Mouse (Mus musculus) brown adipose tissue, adult 24 weeks (tissue): ENCODE data around the gene Tcf3. TPM values are rescaled to one million over a fixed set of nuclear protein-coding genes. Genes with fewer than 3 reads are reported as not detected.

ENCODE experiments used
- H3K27ac ChIP-seq: fragments of 200-500 bp; replicated peaks from 2 replicates; pipeline ENCODE4 v1.5.1; 2012; ENCODE audit warnings: low read depth, mild to moderate bottlenecking, low read length
- H3K4me1 ChIP-seq: fragments of 200-500 bp; 2 replicates; pipeline ENCODE4 v1.6.1; 2012; ENCODE audit warnings: low read length, mixed read lengths; ENCODE audit not compliant: control insufficient read depth, insufficient read depth, insufficient read length
- H3K4me3 ChIP-seq: fragments of 200-500 bp; 2 replicates; pipeline ENCODE4 v1.5.1; 2012; ENCODE audit warnings: low read depth, mild to moderate bottlenecking, low read length, moderate library complexity; ENCODE audit not compliant: insufficient read depth
- polyA plus RNA-seq: library from polyadenylated mRNA; stranded (reverse); fragments of >200 nt; gene quantifications from 2 replicates; pipeline ENCODE4 v1.2.4, GENCODE M21; 2012; ENCODE audit not compliant: missing spikeins, insufficient read depth, insufficient read length

Gene Tcf3
- polyA plus RNA-seq, 1 experiment, result 11.4 TPM

DNA sequence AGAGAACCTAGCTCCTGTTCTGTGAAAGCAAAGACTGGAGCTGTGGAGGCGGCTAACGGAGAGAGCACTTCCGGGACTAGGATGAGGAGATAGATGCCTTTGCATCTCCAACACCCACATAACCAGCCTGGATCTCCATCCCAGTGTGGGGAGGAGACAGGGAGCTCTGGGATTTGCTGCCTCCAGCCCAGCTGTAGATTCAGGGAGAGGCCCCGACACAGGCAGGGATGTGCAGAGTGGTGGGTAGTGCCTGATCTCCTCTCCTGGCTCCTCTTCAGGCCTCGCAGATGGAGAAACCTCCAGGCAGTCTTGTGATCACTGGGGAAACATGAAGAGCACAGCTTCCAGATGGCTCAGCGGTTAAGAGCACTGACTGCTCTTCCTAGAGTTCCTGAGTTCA is 60.7 kb downstream of the Tcf3 start:
- no peak overlapping the region for H3K4me3 ChIP-seq
- H3K4me1 ChIP-seq, result no peaks in the 10 kb centered on the region
- H3K27ac ChIP-seq, result no peak overlapping the region

DNA sequence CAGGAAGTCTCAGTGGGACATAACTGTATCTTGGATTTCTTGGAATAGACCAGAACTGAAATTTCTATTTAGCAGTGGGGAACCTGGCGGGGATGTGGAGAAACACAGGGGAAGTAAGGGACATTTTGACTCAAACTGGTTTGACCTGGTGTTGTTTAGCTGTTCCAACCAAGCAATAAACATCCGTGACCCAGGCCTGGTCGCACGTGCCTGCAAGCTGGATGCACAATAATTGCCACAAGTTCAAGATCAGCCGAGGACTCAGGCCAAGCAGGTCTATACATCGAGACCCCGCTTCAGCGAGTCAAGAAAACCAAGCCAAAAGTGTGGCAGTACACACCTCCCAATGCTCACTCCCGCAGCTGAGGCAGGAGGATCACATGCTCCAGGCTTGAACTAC is 61.5 kb downstream of the Tcf3 start:
- Histone ChIP-seq H3K4me1 (no peaks in the 10 kb centered on the region), H3K27ac (no peak overlapping the region), H3K4me3 (no peak overlapping the region)

GRCm38 (mm10) chr10:80371411-80371966 is 62.0 kb downstream of the Tcf3 start:
- H3K4me1 ChIP-seq, result no peaks in the 10 kb centered on the region
- no peak overlapping the region for H3K4me3 ChIP-seq

DNA sequence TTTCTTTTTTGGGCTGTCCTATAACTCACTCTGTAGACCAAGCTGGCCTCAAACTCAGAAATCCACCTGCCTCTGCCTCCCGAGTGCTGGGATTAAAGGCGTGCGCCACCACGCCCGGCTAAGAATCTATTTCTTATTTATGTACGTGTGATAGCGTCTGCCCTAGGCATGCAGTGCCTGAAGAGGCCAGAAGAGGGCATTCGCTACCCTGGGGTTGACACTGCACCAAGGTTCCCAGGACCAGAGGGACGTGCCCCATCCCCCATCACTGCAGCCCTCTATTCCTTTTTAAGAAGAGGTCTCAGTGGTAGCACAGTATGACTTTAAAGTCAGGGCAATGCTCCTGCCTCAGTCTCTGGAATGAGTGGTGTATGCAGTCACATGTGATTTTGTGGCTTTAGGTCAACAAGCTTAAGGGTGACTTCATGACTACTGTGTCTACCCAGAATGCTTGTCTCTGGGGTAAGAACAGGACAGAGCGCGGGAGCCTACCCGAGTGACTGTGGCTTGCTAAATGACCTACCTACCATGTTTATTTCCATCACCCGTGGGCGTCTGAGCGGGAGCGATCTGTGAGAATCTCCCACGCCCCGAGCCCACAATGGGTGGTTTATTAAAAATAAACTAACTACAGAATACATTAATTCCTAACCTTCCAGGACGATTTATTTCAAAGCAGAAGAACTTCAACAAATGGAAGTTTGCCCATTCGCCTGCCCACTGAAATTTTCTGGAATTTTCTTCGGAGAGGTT is 63.3 kb downstream of the Tcf3 start:
- no peaks in the 10 kb centered on the region for H3K4me1 ChIP-seq
- no peak overlapping the region for H3K4me3 ChIP-seq
- H3K27ac ChIP-seq, result no peak overlapping the region

More at GRCm38 (mm10) chr10:80371411-80371966, 62.0 kb downstream of the Tcf3 start:
- H3K27ac ChIP-seq, result no peak overlapping the region

DNA sequence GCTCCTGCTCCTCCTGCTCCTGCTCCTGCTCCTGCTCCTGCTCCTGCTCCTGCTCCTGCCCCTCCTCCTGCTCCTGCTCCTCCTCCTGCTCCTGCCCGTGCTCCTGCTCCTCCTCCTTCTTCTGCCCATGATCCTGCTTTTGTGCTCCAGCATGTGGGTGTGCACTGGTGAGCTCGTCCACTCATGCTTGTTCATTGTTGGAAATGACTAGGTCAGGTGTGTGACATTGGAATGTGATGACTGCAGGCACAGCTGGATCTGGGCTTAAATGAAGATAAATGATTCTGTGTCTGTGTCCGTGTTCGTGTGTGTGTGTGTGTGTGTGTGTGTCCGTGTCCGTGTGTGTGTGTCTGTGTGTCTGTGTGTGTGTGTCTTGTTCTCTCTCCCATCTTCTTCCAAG is 65.1 kb downstream of the Tcf3 start:
- no peak overlapping the region for H3K27ac ChIP-seq
- H3K4me1 ChIP-seq, result no peaks in the 10 kb centered on the region
- no peak overlapping the region for H3K4me3 ChIP-seq

- no peak overlapping the region for H3K27ac ChIP-seq
- H3K4me1 ChIP-seq, result no peaks in the 10 kb centered on the region
Observed at GRCm38 (mm10) chr10:80367954-80368353, 65.5 kb downstream of the Tcf3 start.

DNA sequence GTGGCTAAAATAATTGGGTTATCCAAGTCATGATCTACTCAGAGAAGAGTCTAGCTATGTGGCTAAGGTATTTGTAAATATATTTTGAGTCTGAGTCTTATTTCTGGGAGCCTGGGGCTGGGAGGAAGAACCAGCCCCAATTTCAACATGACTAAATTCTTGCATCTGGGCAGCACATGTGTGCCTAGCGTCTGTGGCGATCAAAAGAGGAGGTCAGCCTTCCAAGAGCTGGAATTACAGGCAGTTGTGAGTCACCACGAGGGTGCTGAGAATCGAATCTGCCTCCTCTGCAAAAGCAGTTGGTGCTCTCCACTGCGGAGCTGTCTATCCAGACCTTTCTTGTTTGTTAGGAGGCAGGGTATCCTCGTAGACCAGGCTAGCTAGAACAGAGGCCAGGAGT is 67.7 kb downstream of the Tcf3 start:
- Histone ChIP-seq H3K27ac (no peak overlapping the region), H3K4me3 (no peak overlapping the region), H3K4me1 (no peaks in the 10 kb centered on the region)

More at GRCm38 (mm10) chr10:80367954-80368353, 65.5 kb downstream of the Tcf3 start:
- H3K4me3 ChIP-seq, result no peak overlapping the region

- H3K27ac ChIP-seq, result no peak overlapping the region
- H3K4me1 ChIP-seq, result no peaks in the 10 kb centered on the region
- H3K4me3 ChIP-seq, result no peak overlapping the region
Observed at GRCm38 (mm10) chr10:80363734-80364133, 69.7 kb downstream of the Tcf3 start.

Other genes starting within 250 kb of the Tcf3 start
- 9.7 and 11.1 TPM in 2 replicates for gene Mum1, start 207.2 kb downstream of the Tcf3 start, polyA plus RNA-seq
- 732 and 1,152 TPM in 2 replicates for gene Ndufs7, start 184.5 kb downstream of the Tcf3 start, polyA plus RNA-seq
- gene Gamt, start 172.6 kb downstream of the Tcf3 start, polyA plus RNA-seq, result 10.5 and 17.8 TPM in 2 replicates
- gene Dazap1, start 172.2 kb downstream of the Tcf3 start, polyA plus RNA-seq, result 51.6 and 76.7 TPM in 2 replicates
- gene Rps15, start 141.2 kb downstream of the Tcf3 start, polyA plus RNA-seq, result 1,089 and 1,107 TPM in 2 replicates
- gene Apc2, start 137.7 kb downstream of the Tcf3 start, polyA plus RNA-seq, result 0.38 TPM in 1 of 2 replicates, not detected in the other
- gene 2310011J03Rik, start 113.1 kb downstream of the Tcf3 start, polyA plus RNA-seq, result 24.3 and 25.7 TPM in 2 replicates
- gene Pcsk4, start 104.1 kb downstream of the Tcf3 start, polyA plus RNA-seq, result 4.3 and 7.8 TPM in 2 replicates
- gene Reep6, start 103.7 kb downstream of the Tcf3 start, polyA plus RNA-seq, result 15.7 and 17.7 TPM in 2 replicates
- 2.9 and 4.2 TPM in 2 replicates for gene Adamtsl5, start 85.2 kb downstream of the Tcf3 start, polyA plus RNA-seq
- not detected in 2 replicates for gene Plk5, start 77.2 kb downstream of the Tcf3 start, polyA plus RNA-seq
- gene Mex3d, start 46.0 kb downstream of the Tcf3 start, polyA plus RNA-seq, result 3.3 and 3.7 TPM in 2 replicates
- 79.3 and 90.4 TPM in 2 replicates for gene Mbd3, start 34.1 kb downstream of the Tcf3 start, polyA plus RNA-seq
- 2,528 and 2,993 TPM in 2 replicates for gene Uqcr11, start 26.8 kb downstream of the Tcf3 start, polyA plus RNA-seq
- not detected in 2 replicates for gene Onecut3, start 61.2 kb upstream of the Tcf3 start, polyA plus RNA-seq
- gene Atp8b3, start 105.5 kb upstream of the Tcf3 start, polyA plus RNA-seq, result not detected in 2 replicates
- gene Rexo1, start 127.9 kb upstream of the Tcf3 start, polyA plus RNA-seq, result 10.8 and 13.8 TPM in 2 replicates
- 4.1 and 4.2 TPM in 2 replicates for gene Klf16, start 143.7 kb upstream of the Tcf3 start, polyA plus RNA-seq
- 76.3 and 81.6 TPM in 2 replicates for gene Abhd17a, start 156.7 kb upstream of the Tcf3 start, polyA plus RNA-seq
- 14.6 and 16.2 TPM in 2 replicates for gene Scamp4, start 169.2 kb upstream of the Tcf3 start, polyA plus RNA-seq
- 1.0 TPM in 1 of 2 replicates, not detected in the other for gene Adat3, start 169.2 kb upstream of the Tcf3 start, polyA plus RNA-seq
- 0.67 and 0.75 TPM in 2 replicates for gene Gm49322, start 172.4 kb upstream of the Tcf3 start, polyA plus RNA-seq
- gene Csnk1g2, start 189.2 kb upstream of the Tcf3 start, polyA plus RNA-seq, result 50.9 and 67.7 TPM in 2 replicates
- gene Btbd2, start 223.4 kb upstream of the Tcf3 start, polyA plus RNA-seq, result 20.6 and 33.9 TPM in 2 replicates
- 313 and 519 TPM in 2 replicates for gene Mknk2, start 244.5 kb upstream of the Tcf3 start, polyA plus RNA-seq